Mouse (Mus musculus) lung, embryonic 15.5 days (tissue): ENCODE results near the gene Ifitm2. TPM values are rescaled to one million over a fixed set of nuclear protein-coding genes. Genes with fewer than 3 reads are reported as not detected.
"Not testable (repeated sequence)": the region's sequence is repeated elsewhere in the genome, so short reads cannot be mapped to it uniquely, and the experiment has no call there.

Experiments used
- ATAC-seq: fragments of 200-750 bp; cut with Nextera tagmentation; 2 replicates; pipeline ENCODE4 v1.8.0; 2017; ENCODE audit warnings: moderate number of reproducible peaks, borderline replicate concordance; ENCODE audit not compliant: low FRiP score, low TSS enrichment; ENCODE audit errors: extremely low read depth
- H3K27ac ChIP-seq: fragments of 300-500 bp; sonication (generic); 2 replicates; pipeline ENCODE4 v1.5.1; 2015; ENCODE audit warnings: moderate library complexity, mild to moderate bottlenecking, inconsistent platforms
- H3K27me3 ChIP-seq: fragments of 300-500 bp; sonication (generic); 2 replicates; pipeline ENCODE4 v1.6.1; 2015; ENCODE audit warnings: inconsistent platforms
- H3K36me3 ChIP-seq: fragments of 300-500 bp; sonication (generic); 2 replicates; pipeline ENCODE4 v1.6.1; 2015; ENCODE audit warnings: inconsistent platforms
- H3K4me1 ChIP-seq: fragments of 300-500 bp; sonication (generic); 2 replicates; pipeline ENCODE4 v1.6.1; 2015; ENCODE audit warnings: inconsistent platforms
- H3K4me2 ChIP-seq: fragments of 300-500 bp; sonication (generic); 2 replicates; pipeline ENCODE4 v1.6.1; 2015; ENCODE audit warnings: inconsistent platforms, mild to moderate bottlenecking, moderate library complexity
- H3K4me3 ChIP-seq: fragments of 300-500 bp; sonication (generic); 2 replicates; pipeline ENCODE4 v1.5.1; 2015; ENCODE audit warnings: mild to moderate bottlenecking, inconsistent platforms
- H3K9ac ChIP-seq: fragments of 300-500 bp; sonication (generic); 2 replicates; pipeline ENCODE4 v1.6.1; 2015; ENCODE audit warnings: inconsistent platforms
- H3K9me3 ChIP-seq: fragments of 300-500 bp; sonication (generic); 2 replicates; pipeline ENCODE4 v1.6.1; 2016; ENCODE audit warnings: inconsistent platforms
- WGBS: fragments of 180-500 bp; shearing (Covaris S2); methylation state at CpG from one replicate; pipeline ENCODE4 v1.1.7; 2015; 5-methylcytosine and 5-hydroxymethylcytosine counted together
- polyA plus RNA-seq: library from polyadenylated mRNA; unstranded; fragments of >200 nt; fragmentation: Nextera tagmentation; extraction: Ambion mirVana; gene quantifications from 2 replicates; pipeline ENCODE4 v1.2.1, GENCODE M21; 2015

Ifitm2 gene
- polyA plus RNA-seq, 1 experiment from 2014 or later, result 925 TPM

- no peak overlapping the region for H3K9ac ChIP-seq
- H3K36me3 ChIP-seq, result no peaks in the 10 kb centered on the region
- no peaks in the 10 kb centered on the region for H3K4me1 ChIP-seq
- H3K27ac ChIP-seq, result no peak overlapping the region
- no peak overlapping the region for H3K4me3 ChIP-seq
- H3K27me3 ChIP-seq, result no peaks in the 10 kb centered on the region
- no peak overlapping the region for H3K4me2 ChIP-seq
- WGBS, result 81% methylated on average over 7 of the region's 7 CpGs
- no peak for ATAC-seq
- H3K9me3 ChIP-seq, result no peaks in the 10 kb centered on the region
These were observed 27.2 kb upstream of the Ifitm2 start for GRCm38 (mm10) chr7:140982971-140983370.

GRCm38 (mm10) chr7:140981704-140982103 lies 25.9 kb upstream of the Ifitm2 start:
- ATAC-seq, result no peak
- H3K9me3 ChIP-seq, result no peaks in the 10 kb centered on the region
- no peaks in the 10 kb centered on the region for H3K36me3 ChIP-seq
- no peaks in the 10 kb centered on the region for H3K27me3 ChIP-seq
- H3K4me1 ChIP-seq, result no peaks in the 10 kb centered on the region
- no peak overlapping the region for H3K9ac ChIP-seq
- H3K27ac ChIP-seq, result no peak overlapping the region
- 87% methylated on average over 8 of the region's 8 CpGs for WGBS
- no peak overlapping the region for H3K4me3 ChIP-seq
- no peak overlapping the region for H3K4me2 ChIP-seq

GRCm38 (mm10) chr7:140976720-140977119 lies 20.9 kb upstream of the Ifitm2 start:
- not testable (repeated sequence) for ATAC-seq, H3K36me3 ChIP-seq, H3K27ac ChIP-seq, H3K9me3 ChIP-seq, H3K27me3 ChIP-seq, H3K4me1 ChIP-seq, H3K4me2 ChIP-seq, H3K4me3 ChIP-seq, H3K9ac ChIP-seq
- 88% methylated on average over 9 of the region's 9 CpGs for WGBS

GRCm38 (mm10) chr7:140975465-140975864 lies 19.7 kb upstream of the Ifitm2 start:
- Histone ChIP-seq H3K27me3 (no peaks in the 10 kb centered on the region), H3K4me3 (no peak overlapping the region), H3K9ac (no peak overlapping the region), H3K4me2 (no peak overlapping the region), H3K36me3 (no peaks in the 10 kb centered on the region), H3K27ac (no peak overlapping the region), H3K4me1 (peaks cover 20% of the 10 kb centered on the region), H3K9me3 (no peaks in the 10 kb centered on the region)
- ATAC-seq, result no peak
- 33% methylated on average over 3 of the region's 3 CpGs for WGBS

- Histone ChIP-seq H3K4me2 (no peak overlapping the region), H3K27me3 (no peaks in the 10 kb centered on the region), H3K4me3 (no peak overlapping the region), H3K36me3 (no peaks in the 10 kb centered on the region), H3K9ac (no peak overlapping the region), H3K9me3 (no peaks in the 10 kb centered on the region), H3K27ac (no peak overlapping the region), H3K4me1 (peaks cover 20% of the 10 kb centered on the region)
- WGBS, result 14% methylated on average over 9 of the region's 9 CpGs
- ATAC-seq, result no peak
These were observed 19.2 kb upstream of the Ifitm2 start for GRCm38 (mm10) chr7:140974940-140975339.

GRCm38 (mm10) chr7:140973396-140974165 lies 17.8 kb upstream of the Ifitm2 start:
- Histone ChIP-seq H3K27me3 (no peaks in the 10 kb centered on the region), H3K9ac (no peak overlapping the region; the same call in 1 of the 2 replicates), H3K9me3 (no peaks in the 10 kb centered on the region), H3K4me1 (peaks cover 20% of the 10 kb centered on the region), H3K27ac (no peak overlapping the region), H3K4me2 (no peak overlapping the region), H3K36me3 (no peaks in the 10 kb centered on the region), H3K4me3 (no peak overlapping the region)
- WGBS, result 51% methylated on average over 14 of the region's 14 CpGs
- no peak for ATAC-seq

- ATAC-seq, result peak; percentile 58; the same call in 1 of the 2 replicates
- H3K27me3 ChIP-seq, result no peaks in the 10 kb centered on the region
- H3K9ac ChIP-seq, result no peak overlapping the region
- H3K4me2 ChIP-seq, result no peak overlapping the region
- H3K36me3 ChIP-seq, result no peaks in the 10 kb centered on the region
- peak overlapping the region; percentile 81 for H3K27ac ChIP-seq
- H3K4me1 ChIP-seq, result peaks cover 28% of the 10 kb centered on the region
- H3K9me3 ChIP-seq, result no peaks in the 10 kb centered on the region
- H3K4me3 ChIP-seq, result no peak overlapping the region
- WGBS, result 45% methylated on average over 8 of the region's 8 CpGs
These were observed 15.8 kb upstream of the Ifitm2 start for GRCm38 (mm10) chr7:140971479-140972171.

- no peak for ATAC-seq
- Histone ChIP-seq H3K9me3 (no peaks in the 10 kb centered on the region), H3K4me3 (no peak overlapping the region), H3K4me1 (peaks cover 28% of the 10 kb centered on the region), H3K27me3 (no peaks in the 10 kb centered on the region), H3K9ac (no peak overlapping the region), H3K4me2 (no peak overlapping the region), H3K36me3 (no peaks in the 10 kb centered on the region), H3K27ac (peak overlapping the region; percentile 81; the same call in 1 of the 2 replicates)
- WGBS, result 29% methylated on average over 7 of the region's 7 CpGs
These were observed 15.1 kb upstream of the Ifitm2 start for GRCm38 (mm10) chr7:140970931-140971330.

- H3K27me3 ChIP-seq, H3K9me3 ChIP-seq, H3K27ac ChIP-seq, H3K9ac ChIP-seq, ATAC-seq, H3K4me3 ChIP-seq, H3K36me3 ChIP-seq, H3K4me2 ChIP-seq: not testable (repeated sequence)
- peaks cover 24% of the 10 kb centered on the region for H3K4me1 ChIP-seq
- WGBS, result 22% methylated on average over 3 of the region's 3 CpGs
These were observed 12.9 kb upstream of the Ifitm2 start for GRCm38 (mm10) chr7:140968710-140969109.

GRCm38 (mm10) chr7:140967862-140968591 lies 12.2 kb upstream of the Ifitm2 start:
- no peaks in the 10 kb centered on the region for H3K36me3 ChIP-seq
- peaks cover 24% of the 10 kb centered on the region for H3K4me1 ChIP-seq
- 13% methylated on average over 14 of the region's 14 CpGs for WGBS
- H3K4me2 ChIP-seq, result peak overlapping the region; percentile 28; the same call in 1 of the 2 replicates
- H3K4me3 ChIP-seq, result peak overlapping the region; percentile 4; the same call in 1 of the 2 replicates
- H3K9me3 ChIP-seq, result no peaks in the 10 kb centered on the region
- ATAC-seq, result peak; percentile 53; the same call in 1 of the 2 replicates
- peak overlapping the region; percentile 36; the same call in 1 of the 2 replicates for H3K27ac ChIP-seq
- H3K9ac ChIP-seq, result no peak overlapping the region
- no peaks in the 10 kb centered on the region for H3K27me3 ChIP-seq

- no peaks in the 10 kb centered on the region for H3K9me3 ChIP-seq
- H3K4me2 ChIP-seq, result peak within 1 kb of the TSS; percentile 28; the same call in 1 of the 2 replicates
- no peaks in the 10 kb centered on the region for H3K36me3 ChIP-seq
- H3K27me3 ChIP-seq, result no peaks in the 10 kb centered on the region
- ATAC-seq, result no peak
- peak within 1 kb of the TSS; percentile 36; the same call in 1 of the 2 replicates for H3K27ac ChIP-seq
- 93% methylated on average over 4 of the region's 4 CpGs for WGBS
- H3K9ac ChIP-seq, result no peak within 1 kb of the TSS
- peaks cover 22% of the 10 kb centered on the region for H3K4me1 ChIP-seq
- 0 out of 2 replicates have a peak within 1 kb of the TSS, but pooled peaks have one; percentile 4 for H3K4me3 ChIP-seq
These were observed 11.1 kb upstream of the Ifitm2 start, which contains the start of gene Ifitm1 for GRCm38 (mm10) chr7:140966921-140967320. Gene Ifitm1, plus strand, starts transcription at chr7:140967221.
